Mouse (Mus musculus): ENCODE results near the gene Cox7a1. TPM values are rescaled to one million over a fixed set of nuclear protein-coding genes. Genes with fewer than 3 reads are reported as not detected.

Cox7a1 gene
- total and polyA plus RNA-seq, 2 experiments from 2014 or later, result 1.4 to 4.9 TPM

- Histone ChIP-seq H3K4me2 (ENCODE audit: low read depth) (no peak overlapping the region), H3K36me3 (ENCODE audit: insufficient read depth) (peaks cover 44% of the 10 kb centered on the region), H3K27ac (ENCODE audit: low read depth, low read length) (no peak overlapping the region), H3K27me3 (ENCODE audit: insufficient read depth, low read length) (no peaks in the 10 kb centered on the region), H3K4me3 (ENCODE audit: low read depth, low read length) (no peak overlapping the region), H3K9ac (no peak overlapping the region), H3K4me1 (ENCODE audit: insufficient read depth) (peaks cover 10% of the 10 kb centered on the region), H3K9me3 (ENCODE audit: low read length) (no peaks in the 10 kb centered on the region)
- no peak for DNase-seq
- TF ChIP-seq CTCF (IDR thresholded peaks at IDR 0.05; ENCODE audit: low read depth), result no peak
- 93% methylated on average over 12 of the region's 12 CpGs for WGBS
- no peak for ATAC-seq
Measured at GRCm38 (mm10) chr7:30192088-30192487, 8.1 kb downstream of the Cox7a1 start.

- peak overlapping the region; percentile 84 for H3K4me3 ChIP-seq (ENCODE audit: low read depth, low read length)
- DNase-seq (no peak), ATAC-seq (no peak)
- no peak overlapping the region for H3K27ac ChIP-seq (ENCODE audit: low read depth, low read length)
- H3K4me1 ChIP-seq (ENCODE audit: insufficient read depth), result peaks cover 10% of the 10 kb centered on the region
- H3K9ac ChIP-seq, result peak overlapping the region; percentile 89
- H3K9me3 ChIP-seq (ENCODE audit: low read length), result no peaks in the 10 kb centered on the region
- WGBS, result 22% methylated on average over 9 of the region's 9 CpGs
- peaks cover 34% of the 10 kb centered on the region for H3K36me3 ChIP-seq (ENCODE audit: insufficient read depth)
- no peak for TF ChIP-seq CTCF (IDR thresholded peaks at IDR 0.05; ENCODE audit: low read depth)
- no peaks in the 10 kb centered on the region for H3K27me3 ChIP-seq (ENCODE audit: insufficient read depth, low read length)
- H3K4me2 ChIP-seq (ENCODE audit: low read depth), result peak overlapping the region; percentile 52
Measured at GRCm38 (mm10) chr7:30193013-30193412, 9.1 kb downstream of the Cox7a1 start.

- ATAC-seq (peak; percentile 67), DNase-seq (peak; percentile 77)
- Histone ChIP-seq H3K4me3 (ENCODE audit: low read depth, low read length) (peak overlapping the region; percentile 84), H3K9me3 (ENCODE audit: low read length) (no peaks in the 10 kb centered on the region), H3K36me3 (ENCODE audit: insufficient read depth) (peaks cover 28% of the 10 kb centered on the region), H3K27me3 (ENCODE audit: insufficient read depth, low read length) (no peaks in the 10 kb centered on the region), H3K27ac (ENCODE audit: low read depth, low read length) (peak overlapping the region; percentile 86), H3K4me1 (ENCODE audit: insufficient read depth) (peaks cover 10% of the 10 kb centered on the region), H3K4me2 (ENCODE audit: low read depth) (peak overlapping the region; percentile 52), H3K9ac (peak overlapping the region; percentile 89)
- under 1% methylated on average over 25 of the region's 26 CpGs for WGBS
- TF ChIP-seq CTCF (IDR thresholded peaks at IDR 0.05; ENCODE audit: low read depth), result no peak
Measured at GRCm38 (mm10) chr7:30193581-30194100, 9.7 kb downstream of the Cox7a1 start.

GRCm38 (mm10) chr7:30194101-30194831, 10.3 kb downstream of the Cox7a1 start:
- H3K4me2 ChIP-seq (ENCODE audit: low read depth), result peak overlapping the region; percentile 52
- peak overlapping the region; percentile 84 for H3K4me3 ChIP-seq (ENCODE audit: low read depth, low read length)
- under 1% methylated on average over 26 of the region's 26 CpGs for WGBS
- peak overlapping the region; percentile 86 for H3K27ac ChIP-seq (ENCODE audit: low read depth, low read length)
- H3K9me3 ChIP-seq (ENCODE audit: low read length), result no peaks in the 10 kb centered on the region
- peaks cover 23% of the 10 kb centered on the region for H3K36me3 ChIP-seq (ENCODE audit: insufficient read depth)
- H3K9ac ChIP-seq, result peak overlapping the region; percentile 89
- no peak for TF ChIP-seq CTCF (IDR thresholded peaks at IDR 0.05; ENCODE audit: low read depth)
- ATAC-seq (peak; percentile 17), DNase-seq (peak; percentile 75)
- H3K27me3 ChIP-seq (ENCODE audit: insufficient read depth, low read length), result no peaks in the 10 kb centered on the region
- peaks cover 10% of the 10 kb centered on the region for H3K4me1 ChIP-seq (ENCODE audit: insufficient read depth)

GRCm38 (mm10) chr7:30194884-30195283, 10.9 kb downstream of the Cox7a1 start:
- TF ChIP-seq CTCF (IDR thresholded peaks at IDR 0.05; ENCODE audit: low read depth), result no peak
- DNase-seq (peak; percentile 96), ATAC-seq (peak; percentile 94)
- Histone ChIP-seq H3K4me2 (ENCODE audit: low read depth) (peak overlapping the region; percentile 52), H3K9ac (peak overlapping the region; percentile 89), H3K4me3 (ENCODE audit: low read depth, low read length) (peak overlapping the region; percentile 84), H3K4me1 (ENCODE audit: insufficient read depth) (peaks cover 10% of the 10 kb centered on the region), H3K27me3 (ENCODE audit: insufficient read depth, low read length) (no peaks in the 10 kb centered on the region), H3K9me3 (ENCODE audit: low read length) (no peaks in the 10 kb centered on the region), H3K27ac (ENCODE audit: low read depth, low read length) (peak overlapping the region; percentile 86), H3K36me3 (ENCODE audit: insufficient read depth) (peaks cover 22% of the 10 kb centered on the region)
- 5% methylated on average over 28 of the region's 28 CpGs for WGBS

GRCm38 (mm10) chr7:30195461-30195860, 11.5 kb downstream of the Cox7a1 start:
- Histone ChIP-seq H3K36me3 (ENCODE audit: insufficient read depth) (peaks cover 19% of the 10 kb centered on the region), H3K4me3 (ENCODE audit: low read depth, low read length) (peak overlapping the region; percentile 84), H3K9ac (peak overlapping the region; percentile 89), H3K27me3 (ENCODE audit: insufficient read depth, low read length) (no peaks in the 10 kb centered on the region), H3K4me1 (ENCODE audit: insufficient read depth) (peaks cover 10% of the 10 kb centered on the region), H3K9me3 (ENCODE audit: low read length) (no peaks in the 10 kb centered on the region), H3K27ac (ENCODE audit: low read depth, low read length) (peak overlapping the region; percentile 86), H3K4me2 (ENCODE audit: low read depth) (peak overlapping the region; percentile 52)
- TF ChIP-seq CTCF (IDR thresholded peaks at IDR 0.05; ENCODE audit: low read depth), result no peak
- 76% methylated on average over 6 of the region's 6 CpGs for whole genome bisulfite sequencing
- ATAC-seq, result no peak
- DNase-seq, result no peak

GRCm38 (mm10) chr7:30196171-30196570, 12.2 kb downstream of the Cox7a1 start:
- ATAC-seq (no peak), DNase-seq (no peak)
- no peak overlapping the region for H3K4me3 ChIP-seq (ENCODE audit: low read depth, low read length)
- H3K9ac ChIP-seq, result no peak overlapping the region
- peaks cover 13% of the 10 kb centered on the region for H3K36me3 ChIP-seq (ENCODE audit: insufficient read depth)
- H3K4me2 ChIP-seq (ENCODE audit: low read depth), result no peak overlapping the region
- H3K27ac ChIP-seq (ENCODE audit: low read depth, low read length), result no peak overlapping the region
- no peaks in the 10 kb centered on the region for H3K27me3 ChIP-seq (ENCODE audit: insufficient read depth, low read length)
- no peak for TF ChIP-seq CTCF (IDR thresholded peaks at IDR 0.05; ENCODE audit: low read depth)
- peaks cover 10% of the 10 kb centered on the region for H3K4me1 ChIP-seq (ENCODE audit: insufficient read depth)
- WGBS, result 78% methylated on average over 6 of the region's 6 CpGs
- H3K9me3 ChIP-seq (ENCODE audit: low read length), result no peaks in the 10 kb centered on the region
